Mouse (Mus musculus) lung, adult 2 months (tissue): ENCODE data around the gene Hist1h2bg. TPM values are rescaled to one million over a fixed set of nuclear protein-coding genes. Genes with fewer than 3 reads are reported as not detected.

Experiments used
- DNase-seq: peaks from one replicate; pipeline ENCODE4 v3.0.0; 2022
- H3K4me1 ChIP-seq: fragments of 200-500 bp; 2 replicates; pipeline ENCODE4 v1.6.1; 2011; ENCODE audit warnings: low read length; ENCODE audit not compliant: control insufficient read depth, insufficient read depth
- H3K4me3 ChIP-seq: fragments of 200-500 bp; replicated peaks from 2 replicates; pipeline ENCODE3; 2011; ENCODE audit warnings: low read depth, mild to moderate bottlenecking, control low read depth, low read length; ENCODE audit errors: extremely low read depth
- CTCF ChIP-seq: fragments of 200-500 bp; IDR thresholded peaks from 2 replicates; pipeline ENCODE4 v1.5.1; 2011; ENCODE audit warnings: mild to moderate bottlenecking, low read length, control low read depth; ENCODE audit not compliant: insufficient read depth
- POLR2A ChIP-seq: fragments of 200-500 bp; IDR thresholded peaks from 2 replicates; pipeline ENCODE4 v1.6.1; 2011; ENCODE audit warnings: low read depth, mild to moderate bottlenecking, control low read depth, low read length, borderline replicate concordance; ENCODE audit errors: extremely low read depth
- WGBS: fragments of 180-500 bp; shearing (Covaris S2); methylation state at CpG from one replicate; pipeline ENCODE4 v1.1.7; 2018; 5-methylcytosine and 5-hydroxymethylcytosine counted together
- polyA plus RNA-seq: library from polyadenylated mRNA; depleted of rRNA; stranded (reverse); fragments of >200 nt; gene quantifications from 2 replicates; pipeline ENCODE4 v1.2.3, GENCODE M21; 2012; rRNA removed

Hist1h2bg gene
- 9.8 and 22.7 TPM in 2 replicates for polyA plus RNA-seq

- peak; percentile 56; the same call in 1 of the 2 replicates for TF ChIP-seq POLR2A
- no peak for TF ChIP-seq CTCF
- under 1% methylated on average over 18 of the region's 18 CpGs for WGBS
- H3K4me3 ChIP-seq, result peak within 1 kb of the TSS; percentile 80
- H3K4me1 ChIP-seq, result no peaks in the 10 kb centered on the region; the same call in 1 of the 2 replicates
- peak; percentile 73 for DNase-seq
Observed at GRCm38 (mm10) chr13:23571022-23571503, at the start of gene Hist1h2bg, which contains the start of gene Hist1h2ae. Gene Hist1h2bg (plus strand): TSS chr13:23571396. Gene Hist1h2ae (minus strand): TSS chr13:23571220.

GRCm38 (mm10) chr13:23521703-23522102, 49.5 kb upstream of the Hist1h2bg start:
- DNase-seq, result peak; percentile 61
- Histone ChIP-seq H3K4me3 (no peak overlapping the region), H3K4me1 (peaks cover 3% of the 10 kb centered on the region; the same call in 1 of the 2 replicates)
- TF ChIP-seq CTCF (no peak), POLR2A (no peak)
- WGBS, result 3% methylated on average over 14 of the region's 14 CpGs

GRCm38 (mm10) chr13:23523976-23524375, 47.2 kb upstream of the Hist1h2bg start:
- 32% methylated on average over 5 of the region's 5 CpGs for WGBS

GRCm38 (mm10) chr13:23524654-23525053, 46.5 kb upstream of the Hist1h2bg start:
- Histone ChIP-seq H3K4me3 (no peak overlapping the region), H3K4me1 (peaks cover 3% of the 10 kb centered on the region)
- 12% methylated on average over 5 of the region's 5 CpGs for WGBS
- TF ChIP-seq CTCF (peak; percentile 91), POLR2A (no peak)
- peak; percentile 79 for DNase-seq

More at GRCm38 (mm10) chr13:23523976-23524375, 47.2 kb upstream of the Hist1h2bg start:
- no peak for DNase-seq
- no peak for TF ChIP-seq POLR2A
- peaks cover 3% of the 10 kb centered on the region; the same call in 1 of the 2 replicates for H3K4me1 ChIP-seq
- no peak overlapping the region for H3K4me3 ChIP-seq

- H3K4me3 ChIP-seq, result peak overlapping the region; percentile 33
- H3K4me1 ChIP-seq, result peaks cover 3% of the 10 kb centered on the region
- 7% methylated on average over 10 of the region's 10 CpGs for WGBS
- DNase-seq, result no peak
- TF ChIP-seq POLR2A, result no peak
- no peak for TF ChIP-seq CTCF
Observed at GRCm38 (mm10) chr13:23525901-23526300, 45.3 kb upstream of the Hist1h2bg start.

- H3K4me1 ChIP-seq, result peaks cover 3% of the 10 kb centered on the region
- peak; percentile 88 for DNase-seq
- H3K4me3 ChIP-seq, result peak overlapping the region; percentile 41
- 1% methylated on average over 17 of the region's 17 CpGs for WGBS
- TF ChIP-seq CTCF, result no peak
- no peak for TF ChIP-seq POLR2A
Observed at GRCm38 (mm10) chr13:23526312-23526711, 44.9 kb upstream of the Hist1h2bg start.

- WGBS, result 83% methylated on average over 5 of the region's 5 CpGs
- Histone ChIP-seq H3K4me3 (no peak overlapping the region), H3K4me1 (peaks cover 3% of the 10 kb centered on the region)
- DNase-seq, result no peak
- no peak for TF ChIP-seq POLR2A
- no peak for TF ChIP-seq CTCF
Observed at GRCm38 (mm10) chr13:23529005-23529404, 42.2 kb upstream of the Hist1h2bg start.

GRCm38 (mm10) chr13:23529480-23530165, 41.6 kb upstream of the Hist1h2bg start:
- TF ChIP-seq CTCF, result no peak
- no peak overlapping the region for H3K4me3 ChIP-seq
- H3K4me1 ChIP-seq, result peaks cover 5% of the 10 kb centered on the region
- 24% methylated on average over 2 of the region's 2 CpGs for WGBS
- no peak for DNase-seq

GRCm38 (mm10) chr13:23530181-23530900, 40.9 kb upstream of the Hist1h2bg start:
- Histone ChIP-seq H3K4me1 (peaks cover 5% of the 10 kb centered on the region), H3K4me3 (peak overlapping the region; percentile 73)
- TF ChIP-seq POLR2A (no peak), CTCF (no peak)
- under 1% methylated on average over 20 of the region's 20 CpGs for WGBS
- peak; percentile 61 for DNase-seq
